Mouse (Mus musculus): ENCODE data around the gene Amelx.

The Amelx gene

GRCm38 (mm10) chrX:169187100-169187499 lies at the start of gene Amelx:
Amelx (minus strand) TSS chrX:169187200.
- no peak for DNase-seq (ENCODE audit: low spot score in 2 of 2)

- no peak for DNase-seq (ENCODE audit: low spot score in 2 of 2)
Measured at GRCm38 (mm10) chrX:169222357-169223062, 35.5 kb upstream of the Amelx start.

GRCm38 (mm10) chrX:169220064-169220463 lies 33.1 kb upstream of the Amelx start:
- DNase-seq (ENCODE audit: low spot score in 2 of 2) = no peak

- DNase-seq (ENCODE audit: low spot score in 2 of 2) = no peak
Measured at GRCm38 (mm10) chrX:169210019-169210418, 23.0 kb upstream of the Amelx start.

GRCm38 (mm10) chrX:169178634-169179033 lies 8.4 kb downstream of the Amelx start:
- DNase-seq (ENCODE audit: low spot score in 2 of 2) = no peak

- DNase-seq (ENCODE audit: low spot score in 2 of 2) = no peak
Measured at GRCm38 (mm10) chrX:169173796-169174195, 13.2 kb downstream of the Amelx start.

GRCm38 (mm10) chrX:169170981-169171380 lies 16.0 kb downstream of the Amelx start:
- no peak for DNase-seq (ENCODE audit: low spot score in 2 of 2)

GRCm38 (mm10) chrX:169158385-169158784 lies 28.6 kb downstream of the Amelx start:
- no peak for DNase-seq (ENCODE audit: low spot score in 2 of 2)

- no peak for DNase-seq (ENCODE audit: low spot score in 2 of 2)
Measured at GRCm38 (mm10) chrX:169153805-169154204, 33.2 kb downstream of the Amelx start.

DNA sequence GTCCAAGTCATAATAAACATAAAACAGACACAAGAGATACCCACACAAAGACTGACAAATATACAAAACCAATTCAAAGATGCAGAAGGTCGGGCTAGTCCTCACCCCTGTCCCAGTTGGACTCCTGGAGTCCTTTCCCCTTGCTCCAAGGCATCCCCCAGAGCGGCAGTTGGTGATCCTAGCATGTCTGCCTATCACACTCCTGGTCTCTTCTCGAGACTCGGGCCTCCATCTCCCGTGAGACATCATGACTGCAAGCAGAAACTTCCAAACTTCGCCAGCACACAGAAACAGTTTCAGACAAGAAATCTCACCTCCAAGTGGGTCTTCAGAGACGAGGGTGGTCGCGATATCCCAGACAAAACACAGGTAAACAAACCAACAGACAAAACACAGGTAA lies 46.5 kb downstream of the Amelx start:
- DNase-seq (ENCODE audit: low spot score in 2 of 2) = no peak

GRCm38 (mm10) chrX:169139758-169140157 lies 47.2 kb downstream of the Amelx start:
- DNase-seq (ENCODE audit: low spot score in 2 of 2) = no peak

Measured in natural killer cell, adult 2 months (primary cell).